Mouse (Mus musculus) myocyte (in vitro differentiated cells): ENCODE measurements around the gene Nfia.

Experiments used
- CEBPB ChIP-seq: IDR thresholded peaks from 2 replicates; pipeline ENCODE4 v1.6.1; 2011; ENCODE audit warnings: mild to moderate bottlenecking, moderate library complexity; ENCODE audit not compliant: poor library complexity, insufficient read depth, severe bottlenecking
- MAX ChIP-seq: IDR thresholded peaks from one replicate; pipeline ENCODE4 v1.6.1; 2011; ENCODE audit warnings: low read depth, mild to moderate bottlenecking, control low read depth
- MYOD1 ChIP-seq, 3 experiments: IDR thresholded peaks; one replicate each; pipeline ENCODE4 v1.6.1; 2011; ENCODE audit warnings: control low read depth in 2 of 3, low read depth in 2 of 3, mild to moderate bottlenecking in 2 of 3, moderate library complexity in 1 of 3; ENCODE audit not compliant: insufficient read length in 2 of 3, control insufficient read depth in 1 of 3
- MYOG ChIP-seq, 3 experiments: IDR thresholded peaks; one replicate each; pipeline ENCODE4 v1.6.1; 2011; ENCODE audit warnings: control low read depth in 2 of 3, low read depth in 2 of 3, mild to moderate bottlenecking in 2 of 3; ENCODE audit not compliant: insufficient read length in 2 of 3, control insufficient read depth in 1 of 3, insufficient read depth in 1 of 3
- POLR2A ChIP-seq: IDR thresholded peaks from one replicate; pipeline ENCODE4 v1.6.1; 2011; ENCODE audit warnings: low read depth, mild to moderate bottlenecking, control low read depth, moderate library complexity; ENCODE audit not compliant: insufficient read length
- POLR2AphosphoS2 ChIP-seq: IDR thresholded peaks from one replicate; pipeline ENCODE4 v1.6.1; 2011; ENCODE audit warnings: low read depth, control low read depth; ENCODE audit not compliant: insufficient read length
- USF1 ChIP-seq: IDR thresholded peaks from one replicate; pipeline ENCODE4 v1.6.1; 2011; ENCODE audit warnings: low read depth, mild to moderate bottlenecking, control low read depth, moderate library complexity

DNA sequence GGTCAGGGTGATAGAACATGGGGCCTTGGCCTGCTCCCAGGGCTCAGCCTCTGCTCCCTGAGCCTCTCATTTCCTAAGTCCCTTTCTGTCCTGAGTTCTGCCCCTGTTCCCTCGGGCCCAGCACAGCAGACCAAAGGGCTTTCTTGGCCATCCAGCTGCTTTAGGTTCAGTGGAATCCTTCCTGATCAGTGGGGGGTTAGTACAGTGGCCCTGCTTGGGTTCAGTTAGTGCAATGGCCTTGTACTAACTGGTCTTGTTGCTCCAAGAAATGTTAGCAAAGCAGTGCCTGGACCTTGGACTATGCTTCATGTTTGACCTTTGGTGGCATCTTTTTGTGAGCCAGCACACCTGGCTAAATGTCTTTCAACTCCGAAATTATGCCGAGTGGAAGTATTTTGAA, 66.1 kb downstream of the Nfia start:
- no peak for TF ChIP-seq POLR2A
- no peak for TF ChIP-seq CEBPB
- no peak for TF ChIP-seq MYOG (IDR thresholded peaks at IDR 0.05; ENCODE audit: control insufficient read depth in 1 of 3, insufficient read depth in 1 of 3, insufficient read length in 2 of 3, low read depth in 2 of 3)
- TF ChIP-seq MAX: no peak
- no peak for TF ChIP-seq POLR2AphosphoS2
- no peak for TF ChIP-seq USF1
- TF ChIP-seq MYOD1 (IDR thresholded peaks at IDR 0.05; ENCODE audit: control insufficient read depth in 1 of 3, insufficient read length in 2 of 3, low read depth in 2 of 3): no peak
